Mouse (Mus musculus) cerebellum, postnatal 14 days (tissue): Measurements from ENCODE around the gene Mrpl22.
"Not testable (repeated sequence)": the region's sequence is repeated elsewhere in the genome, so short reads cannot be mapped to it uniquely, and the experiment has no call there.

Source experiments
- DNase-seq, 2 experiments: peaks; one replicate each; pipeline ENCODE4 v3.0.0; 2021; ENCODE audit warnings: mixed read lengths in 2 of 2

Mrpl22 gene

DNA sequence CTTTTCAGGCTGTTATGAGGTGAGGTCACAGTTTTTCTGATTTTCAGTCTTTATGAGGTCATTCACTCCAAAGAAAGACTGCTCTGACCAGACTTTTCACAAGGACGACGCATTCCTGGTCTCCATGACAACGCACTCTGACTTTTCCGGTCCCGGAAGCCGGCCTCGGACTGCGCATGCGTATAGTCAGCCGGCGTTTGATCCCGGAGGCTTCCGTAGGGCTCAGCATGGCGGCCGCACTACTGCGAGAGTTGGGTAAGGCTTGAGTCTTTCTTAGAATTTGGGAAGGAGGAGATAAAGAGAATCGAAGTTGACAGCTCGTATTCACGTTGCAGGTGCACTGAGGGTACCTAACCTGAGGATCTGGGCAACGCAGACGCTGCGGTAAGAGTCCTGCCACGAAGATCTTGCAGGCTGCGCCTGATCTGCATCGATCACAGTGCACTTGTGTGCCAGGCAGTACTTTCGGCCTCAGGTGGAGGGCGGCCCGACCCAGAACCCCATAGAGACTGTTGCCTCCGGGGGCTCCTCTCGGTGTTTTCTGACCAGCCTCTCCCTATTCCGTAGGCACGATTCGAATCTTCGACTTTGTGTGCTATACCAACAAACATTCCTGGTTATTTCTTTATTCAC, at the start of gene Mrpl22:
Gene Mrpl22 (plus strand): TSS at position 203 of the 633 bp plus-strand sequence.
- peak; percentile 97 to 98 for DNase-seq

DNA sequence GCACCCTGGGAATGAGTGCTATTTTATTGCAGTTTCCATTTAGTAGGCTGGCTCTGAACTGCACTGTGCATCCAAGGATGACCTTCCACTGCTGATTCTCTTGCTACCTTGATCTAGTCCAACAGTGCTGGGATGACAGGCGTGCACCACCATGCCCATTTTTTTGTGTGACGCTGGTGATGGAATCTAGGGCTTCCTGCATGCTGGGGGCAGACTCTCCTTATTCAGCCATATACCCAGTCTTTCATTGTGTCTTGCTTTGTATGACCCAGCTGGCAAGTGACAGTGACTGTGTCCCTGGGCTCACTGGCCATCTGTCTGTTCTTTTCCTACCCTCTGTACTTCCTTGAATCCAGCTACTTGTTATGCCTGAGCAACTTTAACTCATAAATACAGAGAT, 47.8 kb upstream of the Mrpl22 start:
- DNase-seq: peak; percentile 19 to 48

DNA sequence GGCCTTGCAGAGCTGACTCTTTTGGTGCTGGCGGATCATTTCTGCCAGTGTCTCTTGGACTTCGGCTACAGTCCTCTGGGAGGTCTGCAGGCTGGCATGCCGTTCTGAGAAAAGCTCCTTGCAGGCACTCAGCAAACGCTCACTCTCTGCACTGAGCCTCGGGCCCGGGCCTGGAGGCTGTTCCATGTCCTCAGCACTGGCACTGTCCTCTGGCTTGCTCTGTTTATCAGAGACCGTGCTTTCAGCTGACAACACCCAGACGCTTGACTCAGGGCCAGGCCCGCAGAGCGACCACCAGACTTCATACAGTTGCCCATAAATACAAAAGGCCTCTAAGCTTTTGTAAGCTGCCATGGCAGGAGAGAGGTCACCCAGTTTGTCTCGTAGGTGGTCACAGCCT, 46.4 kb upstream of the Mrpl22 start:
- DNase-seq: peak; percentile 35 to 39

DNA sequence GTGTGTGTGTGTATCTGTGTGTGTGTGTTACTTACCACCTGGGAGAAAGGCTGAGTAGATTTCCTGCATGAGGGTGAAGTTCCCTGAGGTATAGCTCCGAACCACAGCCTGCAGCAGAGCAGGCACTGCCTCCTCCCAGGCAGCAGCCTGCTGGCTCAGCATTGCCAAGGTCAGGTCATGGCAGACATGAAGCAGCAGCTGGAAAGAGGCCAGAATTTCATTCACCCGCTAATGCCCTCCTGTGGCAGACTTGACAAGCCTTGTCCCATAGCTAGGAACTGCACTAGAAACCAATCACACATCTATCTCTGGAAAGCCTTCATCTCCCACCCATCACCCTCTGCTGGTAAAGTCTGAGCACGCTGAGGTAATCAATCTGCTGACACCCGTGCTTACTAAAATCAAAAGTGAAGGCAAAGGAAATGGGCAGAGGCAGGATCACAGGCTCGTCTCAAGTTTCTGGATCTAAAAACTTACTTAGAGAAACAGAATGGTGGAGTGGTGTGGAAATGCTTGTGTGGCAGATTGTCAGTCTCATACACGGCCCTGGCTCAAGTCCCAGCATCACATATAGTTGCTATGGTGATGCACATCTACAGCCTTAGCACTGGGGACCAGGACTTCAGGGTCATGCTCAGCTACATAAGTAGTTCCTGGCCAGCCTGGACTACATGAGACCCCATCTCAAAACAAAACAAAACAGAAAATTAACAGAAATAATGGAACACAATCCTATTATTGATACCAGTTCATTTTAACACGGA, 44.9 kb upstream of the Mrpl22 start:
- peak; percentile 78 to 83 for DNase-seq

DNA sequence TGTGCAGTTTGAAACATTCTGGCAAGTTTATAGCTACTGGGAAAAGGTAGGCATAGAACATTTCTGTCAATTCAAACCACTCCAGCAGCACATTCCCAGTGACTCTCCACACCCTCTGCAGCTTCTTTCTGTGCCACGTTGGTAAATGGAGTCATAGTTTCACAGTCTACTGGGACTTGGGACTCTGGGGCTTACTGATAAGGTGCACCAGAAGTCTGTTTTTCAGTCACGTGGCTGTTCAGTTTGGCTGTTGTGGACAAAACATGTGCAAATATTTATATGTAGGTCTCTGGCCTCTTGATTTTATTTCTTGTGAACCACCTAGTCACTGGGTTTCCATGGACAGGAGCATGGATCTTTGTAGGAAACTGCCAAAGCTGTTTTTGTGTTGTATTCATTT, 43.9 kb upstream of the Mrpl22 start:
- no peak for DNase-seq

DNA sequence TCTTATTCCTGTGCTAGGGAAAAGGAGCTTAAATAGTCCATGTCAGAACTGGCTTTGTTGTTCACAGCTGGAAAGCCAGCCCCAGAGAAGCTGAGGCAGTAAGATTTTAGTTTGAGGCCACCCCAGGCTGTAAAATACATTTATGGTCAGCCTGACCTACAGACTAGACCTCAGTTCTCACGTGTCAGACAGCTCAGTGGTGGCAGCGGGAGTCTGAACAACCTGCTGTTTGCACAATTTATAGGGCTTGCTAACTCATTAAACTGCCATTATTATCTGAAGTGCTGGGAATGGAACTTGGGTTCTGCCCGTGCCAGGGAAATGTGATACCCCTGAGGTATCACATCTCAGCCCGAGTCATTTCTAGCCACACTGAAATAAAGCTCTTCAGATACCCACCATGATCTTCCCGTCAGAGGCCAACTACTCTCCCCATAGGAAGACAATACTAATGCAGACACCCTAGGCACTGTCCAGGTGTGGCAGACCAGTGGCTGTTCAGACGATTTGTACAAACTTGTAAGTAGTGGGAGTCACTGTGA, 42.1 kb upstream of the Mrpl22 start:
- DNase-seq: no peak

DNA sequence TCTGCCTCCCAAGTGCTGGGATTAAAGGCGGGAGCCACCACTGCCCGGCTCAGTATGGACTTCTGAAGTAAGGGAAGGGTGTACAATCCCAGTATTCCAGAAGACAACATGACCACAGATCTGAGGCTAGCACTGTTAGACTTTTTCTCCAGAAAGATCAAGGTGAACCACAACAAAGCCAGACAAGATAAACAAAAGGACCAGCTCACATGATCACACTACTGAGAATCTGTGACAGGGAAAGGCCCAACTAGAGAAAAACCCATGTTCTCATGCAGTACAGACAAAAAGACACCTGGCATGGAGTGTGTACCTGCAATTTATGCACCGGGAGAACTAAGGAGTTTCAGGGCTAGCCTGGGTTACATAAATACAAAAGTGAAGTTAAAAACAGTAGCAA, 39.4 kb upstream of the Mrpl22 start:
- no peak for DNase-seq

DNA sequence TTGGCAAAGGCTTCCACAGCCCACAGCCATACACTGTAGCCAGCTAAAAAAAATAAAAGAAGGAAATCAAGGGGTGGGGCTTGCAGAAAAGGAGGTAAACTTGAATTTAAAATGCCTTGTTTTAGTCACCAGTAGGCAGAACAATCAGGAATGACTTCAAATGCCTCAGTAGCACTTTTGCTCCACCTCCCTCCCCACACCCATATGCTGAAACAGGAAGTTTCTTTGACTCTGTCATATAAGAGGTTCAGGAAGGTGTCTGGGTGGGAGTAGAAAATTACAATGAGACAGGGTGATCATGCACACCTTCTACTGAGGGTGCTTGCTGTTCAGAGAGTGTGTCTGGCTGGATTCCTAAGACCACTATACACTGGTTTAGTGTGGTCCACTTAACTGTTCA, 36.6 kb upstream of the Mrpl22 start:
- no peak for DNase-seq

DNA sequence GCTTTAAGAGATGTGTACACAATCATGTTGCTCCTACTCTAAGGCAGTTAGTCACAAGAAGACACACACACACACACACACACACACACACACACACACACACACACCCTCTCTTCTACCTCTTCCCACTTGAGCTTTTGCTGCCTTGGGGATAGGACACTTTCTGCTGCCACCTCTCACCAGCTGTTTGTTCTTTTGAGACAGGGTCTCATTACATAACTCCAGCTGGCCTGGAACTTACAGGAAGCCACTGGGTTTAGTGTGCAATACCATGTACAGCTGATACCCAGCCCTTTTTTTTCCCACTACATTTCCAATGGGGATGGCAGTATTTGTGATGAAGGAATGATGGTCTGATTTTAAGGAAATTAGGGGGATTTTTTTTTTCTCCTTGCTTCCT, 36.2 kb upstream of the Mrpl22 start:
- DNase-seq: no peak

DNA sequence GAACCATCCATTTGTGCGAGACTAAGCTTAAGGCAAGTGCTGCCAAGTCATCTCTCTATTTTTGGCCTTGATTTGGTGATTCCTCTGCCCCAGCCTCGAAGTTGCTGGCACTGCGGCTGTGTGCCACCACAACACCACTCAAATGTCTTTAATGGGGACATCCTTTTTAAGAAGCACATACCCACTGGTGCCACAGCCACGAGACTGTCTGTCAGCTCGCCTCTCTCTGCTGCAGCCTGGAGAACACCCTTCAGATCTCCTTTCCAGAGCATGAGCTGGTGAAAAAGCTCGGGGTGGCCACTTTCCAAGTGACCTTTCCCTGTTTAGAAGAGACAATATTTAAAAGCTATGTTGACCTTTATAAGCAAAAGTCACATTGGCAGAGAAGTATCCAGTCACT, 34.8 kb upstream of the Mrpl22 start:
- no peak for DNase-seq

DNA sequence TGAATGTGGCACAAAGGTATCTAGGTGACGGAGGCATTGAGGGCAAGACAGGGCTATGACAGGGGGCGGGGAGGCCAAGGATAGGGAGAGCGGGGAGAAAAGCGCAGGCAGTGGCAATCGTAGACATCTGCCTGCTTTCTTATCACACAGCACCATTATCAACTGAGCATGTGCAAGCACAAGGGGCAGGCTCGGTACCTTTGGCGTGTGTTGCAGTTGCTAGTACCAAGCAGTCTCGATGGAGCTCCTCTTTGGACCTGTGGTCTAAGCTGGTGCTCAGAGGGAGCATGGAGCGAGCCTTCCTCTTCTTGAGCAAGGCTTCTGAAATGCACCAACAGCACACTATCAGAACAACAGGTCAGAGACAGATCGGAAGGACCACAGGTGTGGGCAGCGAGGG, 32.6 kb upstream of the Mrpl22 start:
- no peak for DNase-seq

DNA sequence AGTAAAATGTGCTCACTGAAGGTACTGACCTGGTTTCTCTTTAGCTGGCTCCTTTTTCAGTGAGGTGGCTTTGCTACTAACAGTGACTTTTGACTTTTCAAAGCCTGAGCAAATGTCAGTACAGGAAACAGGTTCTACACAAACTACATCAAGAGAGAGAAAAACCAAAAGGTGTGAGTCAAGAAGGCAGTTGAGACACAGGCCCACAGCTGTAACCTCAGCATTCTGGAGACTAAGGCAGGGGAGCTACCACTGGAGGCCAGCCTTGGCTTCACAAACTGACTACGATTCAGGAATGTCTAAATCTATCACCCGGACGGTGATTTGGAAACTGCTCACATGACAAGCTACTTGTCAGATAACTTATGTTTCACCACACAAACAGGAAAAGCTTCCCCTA, 32.0 kb upstream of the Mrpl22 start:
- DNase-seq: no peak

DNA sequence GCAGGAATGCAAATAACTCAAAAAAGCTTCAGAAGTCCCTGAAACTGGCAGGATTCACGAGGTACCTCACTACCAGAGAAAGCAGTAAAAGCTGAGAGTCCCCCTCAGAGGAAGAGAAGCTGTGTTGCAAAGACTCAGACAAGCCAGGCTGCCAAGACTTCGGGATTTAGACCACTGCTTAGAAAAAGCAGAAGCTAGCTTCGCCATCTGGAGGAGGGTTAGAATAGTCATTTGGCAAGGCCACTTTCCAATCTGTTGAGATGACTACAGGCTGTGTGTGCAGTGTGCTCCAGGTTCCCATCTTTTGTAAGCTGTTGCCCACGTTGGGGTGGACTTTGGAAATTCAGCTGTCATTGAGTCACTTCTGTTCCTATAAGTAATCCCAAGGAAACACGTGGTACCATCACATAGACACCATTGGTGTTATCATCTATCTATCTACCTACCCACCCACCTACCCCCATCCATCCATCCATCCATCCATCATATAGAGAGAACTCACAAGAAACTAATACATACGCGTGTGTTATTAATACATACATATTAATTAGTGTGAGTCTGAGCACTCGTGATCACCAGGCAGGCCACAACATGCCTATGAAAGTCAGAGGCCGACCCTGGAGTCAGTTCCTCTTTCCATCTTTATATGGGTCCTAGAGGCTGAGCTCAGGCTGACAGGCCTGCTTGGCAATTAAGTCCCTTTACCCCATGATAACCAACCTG, 27.6 kb upstream of the Mrpl22 start:
- DNase-seq: peak; percentile 57 to 59

DNA sequence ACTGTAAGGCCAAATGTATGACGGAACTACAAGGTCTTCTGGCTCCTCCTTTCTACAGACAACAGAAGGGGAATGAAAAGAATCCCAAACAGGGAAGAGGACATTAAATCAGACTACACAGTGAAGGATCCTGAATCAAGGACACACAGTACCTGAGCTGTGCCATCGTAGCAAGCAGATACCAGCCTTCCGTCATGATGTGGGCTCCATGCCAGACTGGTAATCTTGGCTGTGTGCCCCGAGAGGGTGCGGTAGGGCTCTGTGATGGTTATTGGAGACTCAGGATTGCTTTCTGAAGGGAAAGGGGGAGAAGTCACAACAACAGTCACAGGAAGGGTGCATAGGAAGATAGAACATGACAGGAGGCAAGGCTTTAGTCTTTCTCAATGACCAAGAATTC, 25.2 kb upstream of the Mrpl22 start:
- DNase-seq: peak; percentile 58 to 81

DNA sequence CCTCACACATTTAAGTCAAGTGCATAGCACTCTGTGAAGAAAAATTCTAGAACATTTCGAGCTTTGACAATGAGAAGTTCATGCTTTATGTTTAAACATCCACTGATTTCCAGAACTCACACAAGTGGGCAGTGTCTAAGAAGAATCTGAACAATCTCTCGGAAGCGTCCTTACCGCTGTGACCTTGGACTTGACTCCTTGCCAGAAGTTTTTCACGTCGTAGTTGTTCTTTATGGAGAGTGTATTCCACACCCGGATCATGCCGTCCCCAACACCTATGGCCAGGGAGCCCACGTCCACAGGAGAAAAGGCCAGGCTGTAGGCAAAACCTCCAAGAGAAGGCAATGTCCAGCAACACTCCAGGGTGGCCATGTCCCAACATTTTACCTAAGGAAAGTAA, 16.0 kb upstream of the Mrpl22 start:
- no peak for DNase-seq

DNA sequence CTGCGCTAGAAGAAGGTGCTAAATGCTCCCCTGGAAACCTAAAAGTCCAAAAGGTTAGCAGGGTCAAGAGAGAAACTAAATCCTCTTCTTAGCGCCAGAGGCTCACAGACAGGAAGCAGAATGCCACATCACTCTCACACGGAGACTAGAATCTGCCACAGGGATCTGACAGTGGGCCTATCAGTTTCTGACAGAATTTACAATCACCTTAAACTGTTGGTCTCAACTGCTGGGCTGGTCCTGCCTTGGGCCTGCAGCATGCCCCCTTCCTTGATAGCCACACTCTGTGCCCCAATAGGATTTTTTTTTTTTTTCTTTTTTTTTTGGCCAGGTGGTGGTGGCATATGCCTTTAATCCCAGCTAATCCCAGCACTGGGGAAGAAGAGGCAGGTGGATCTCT, 14.6 kb upstream of the Mrpl22 start:
- no peak for DNase-seq

DNA sequence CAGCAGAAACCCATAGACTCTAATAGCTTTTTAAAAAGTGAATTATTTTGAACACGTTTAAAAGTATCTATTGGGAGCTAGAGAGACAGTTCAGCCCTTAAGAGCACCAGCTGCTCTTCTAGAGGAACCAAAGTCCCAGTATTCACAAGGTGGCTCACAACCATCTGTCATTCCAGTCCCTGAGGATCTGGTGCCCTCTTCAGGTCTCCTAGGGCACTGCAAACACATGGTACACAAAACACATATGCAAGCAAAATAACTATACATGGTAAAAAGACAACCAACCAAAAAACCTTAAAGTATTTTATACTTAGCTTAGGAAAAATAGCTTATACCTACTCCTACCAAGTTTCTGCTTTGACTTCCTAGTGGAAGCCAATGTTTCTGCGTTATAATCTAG, 6.4 kb upstream of the Mrpl22 start:
- DNase-seq: peak in 1 of 2 experiments; percentile 46

DNA sequence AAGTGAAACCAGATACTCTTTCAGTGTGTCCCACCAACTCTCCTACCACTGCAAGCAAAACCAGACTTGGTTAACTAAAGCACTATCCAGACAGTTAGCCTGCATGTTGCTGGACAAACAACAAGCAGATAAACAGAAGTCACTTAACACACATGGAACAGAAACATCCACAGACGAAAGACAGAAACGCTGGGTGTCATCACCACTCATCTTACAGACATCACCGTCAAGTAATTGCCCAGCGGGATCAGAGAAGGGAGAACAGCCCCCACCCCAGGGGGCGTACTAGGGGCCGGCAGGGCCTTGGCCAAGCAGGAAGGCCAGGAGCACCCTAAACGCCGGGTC, 3.7 kb upstream of the Mrpl22 start:
- DNase-seq: no peak

DNA sequence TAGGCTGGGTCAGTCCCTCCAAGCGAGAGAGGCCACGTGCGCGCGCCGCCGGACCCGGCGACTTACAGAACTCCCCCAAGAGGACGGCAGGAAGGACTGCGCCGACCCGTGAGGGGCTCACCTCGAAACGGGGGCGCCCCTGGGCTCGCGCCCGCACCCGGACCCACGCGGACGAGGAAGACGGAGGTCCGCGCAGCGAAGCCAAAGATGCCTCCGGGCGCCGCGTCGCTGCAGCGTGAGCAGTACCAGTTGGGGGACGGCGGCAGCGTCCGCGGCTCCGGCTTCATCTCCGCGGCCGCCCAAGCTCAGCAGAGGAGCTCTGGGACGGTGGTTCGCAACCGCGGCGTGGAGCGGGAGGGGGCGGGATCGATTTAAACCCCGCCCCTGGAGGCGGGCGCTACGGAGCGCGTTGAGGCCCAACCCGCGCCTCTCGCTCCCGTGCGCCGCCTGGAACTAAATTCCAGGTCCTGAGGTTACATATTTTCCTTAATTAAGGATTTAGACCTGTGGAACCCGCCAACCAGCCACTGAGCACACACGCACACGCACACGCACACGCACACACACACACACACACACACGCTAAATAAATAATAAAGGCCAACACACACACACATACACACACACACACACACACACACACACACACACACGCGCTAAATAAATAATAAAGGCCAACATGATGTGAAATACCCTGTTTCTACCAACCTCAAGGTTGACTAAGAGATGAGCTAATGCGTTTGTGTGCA, 3.1 kb upstream of the Mrpl22 start, which contains the start of gene Gemin5:
Gene Gemin5 (minus strand): TSS at position 373 of the 749 bp plus-strand sequence.
- DNase-seq: peak; percentile 92 to 93

DNA sequence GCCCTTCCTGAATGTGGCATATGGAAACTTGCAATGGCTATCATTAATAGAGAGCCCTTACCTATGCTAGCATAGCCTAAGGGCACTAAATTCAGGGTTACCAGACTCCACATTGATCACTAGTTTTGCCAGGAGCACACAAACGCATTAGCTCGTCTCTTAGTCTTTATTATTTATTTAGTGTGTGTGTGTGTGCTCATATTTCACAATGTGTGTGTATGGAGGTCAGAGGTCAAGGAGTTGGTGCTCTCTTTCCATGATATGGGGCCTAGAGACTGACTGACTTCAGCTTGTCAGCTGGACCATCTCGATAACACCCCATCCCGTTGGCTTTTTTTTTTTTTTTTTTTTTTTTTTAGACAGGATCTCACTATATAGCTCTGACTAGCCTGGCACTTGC, 1.8 kb upstream of the Mrpl22 start:
- no peak for DNase-seq

DNA sequence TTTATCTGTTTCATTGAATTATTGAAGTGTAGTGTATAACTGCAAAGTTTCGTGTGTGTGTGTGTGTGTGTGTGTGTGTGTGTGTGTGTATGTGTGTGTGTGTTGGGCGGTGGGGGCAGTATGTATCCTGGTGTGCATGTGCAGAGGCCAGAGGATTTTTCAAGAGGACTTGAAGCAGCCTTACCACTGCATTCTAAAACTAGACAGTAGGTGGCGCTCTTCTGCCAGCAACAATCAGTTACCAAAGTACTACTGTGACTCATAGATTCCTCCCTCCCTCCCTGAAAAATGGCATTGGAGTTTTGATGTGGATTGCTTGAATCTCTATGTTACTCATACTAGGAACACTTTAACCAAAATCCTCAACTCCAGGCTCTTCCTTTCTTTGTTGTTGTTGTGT, 8.1 kb downstream of the Mrpl22 start:
- peak; percentile 81 to 86 for DNase-seq

DNA sequence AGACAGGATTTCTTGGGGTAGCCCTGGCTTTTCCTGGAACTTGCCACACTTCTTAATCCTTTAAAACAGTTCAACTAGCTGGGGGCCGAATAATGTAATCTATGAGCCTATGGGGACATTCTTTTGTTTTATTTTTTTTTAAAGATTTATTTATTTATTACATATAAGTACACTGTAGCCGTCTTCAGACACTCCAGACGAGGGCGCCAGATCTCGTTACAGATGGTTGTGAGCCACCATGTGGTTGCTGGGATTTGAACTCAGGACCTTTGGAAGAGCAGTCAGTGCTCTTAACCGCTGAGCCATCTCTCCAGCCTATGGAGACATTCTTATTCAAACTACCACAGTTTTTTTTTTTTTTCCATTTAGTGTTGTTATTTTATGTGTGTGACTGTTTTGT, 8.5 kb downstream of the Mrpl22 start:
- DNase-seq: not testable (repeated sequence)

DNA sequence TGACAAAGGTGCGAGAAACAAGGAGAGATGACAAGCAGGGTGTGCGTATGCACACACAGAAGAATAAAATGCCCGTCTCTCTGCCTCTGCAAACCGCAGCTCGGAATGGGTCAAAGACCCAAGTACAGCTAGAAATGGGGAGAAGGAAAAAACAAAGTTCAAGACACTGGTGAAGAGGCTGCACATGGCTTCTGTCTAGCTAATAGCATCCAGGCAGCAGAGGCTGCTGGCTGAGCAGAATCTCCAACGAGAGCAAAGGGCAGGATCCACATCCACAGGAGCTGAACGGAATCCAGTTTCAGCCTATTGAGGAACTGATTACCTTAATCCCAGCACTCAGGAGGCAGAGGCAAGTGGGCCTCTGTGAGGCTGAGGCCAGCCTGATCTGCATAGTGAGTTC, 9.3 kb downstream of the Mrpl22 start:
- DNase-seq: no peak
